Mouse (Mus musculus) embryonic facial prominence, embryonic 11.5 days (tissue): ENCODE measurements around the gene Slc12a8. TPM values are rescaled to one million over a fixed set of nuclear protein-coding genes. Genes with fewer than 3 reads are reported as not detected.

Experiments
- ATAC-seq: fragments of 200-750 bp; cut with Nextera tagmentation; replicated peaks from 2 replicates; pipeline ENCODE4 v1.8.0; 2017; ENCODE audit warnings: low read depth; ENCODE audit not compliant: insufficient number of reproducible peaks, low FRiP score, low TSS enrichment
- DNase-seq: peaks from one replicate; pipeline ENCODE4 v3.0.0-alpha.2; 2015; ENCODE audit warnings: low spot score
- H3K27ac ChIP-seq: fragments of 300-500 bp; sonication (generic); replicated peaks from 2 replicates; pipeline ENCODE4 v1.5.1; 2014; ENCODE audit warnings: mild to moderate bottlenecking, low read depth, low read length, control low read depth
- H3K27me3 ChIP-seq: fragments of 300-500 bp; sonication (generic); 2 replicates; pipeline ENCODE4 v1.6.1; 2014; ENCODE audit warnings: mild to moderate bottlenecking, low read length, moderate library complexity, mixed read lengths; ENCODE audit not compliant: control insufficient read depth, insufficient read depth
- H3K36me3 ChIP-seq: fragments of 300-500 bp; sonication (generic); replicated peaks from 2 replicates; pipeline ENCODE4 v1.6.1; 2014; ENCODE audit warnings: low read depth, mild to moderate bottlenecking, low read length, moderate library complexity, mixed read lengths; ENCODE audit not compliant: control insufficient read depth, insufficient read depth
- H3K4me1 ChIP-seq: fragments of 300-500 bp; sonication (generic); 2 replicates; pipeline ENCODE4 v1.6.1; 2014; ENCODE audit warnings: low read length, mixed read lengths; ENCODE audit not compliant: control insufficient read depth, insufficient read depth
- H3K4me2 ChIP-seq: fragments of 300-500 bp; sonication (generic); 2 replicates; pipeline ENCODE4 v1.6.1; 2014; ENCODE audit warnings: low read depth, mild to moderate bottlenecking, control low read depth, low read length, moderate library complexity
- H3K4me3 ChIP-seq: fragments of 300-500 bp; sonication (generic); 2 replicates; pipeline ENCODE4 v1.5.1; 2014; ENCODE audit warnings: low read depth, low read length, control low read depth
- H3K9ac ChIP-seq: fragments of 300-500 bp; sonication (generic); replicated peaks from 2 replicates; pipeline ENCODE4 v1.6.1; 2014; ENCODE audit warnings: mild to moderate bottlenecking, control low read depth, low read length
- H3K9me3 ChIP-seq: fragments of 300-500 bp; sonication (generic); replicated peaks from 2 replicates; pipeline ENCODE4 v1.6.1; 2016; ENCODE audit warnings: mild to moderate bottlenecking, low read length, inconsistent platforms, mixed read lengths; ENCODE audit not compliant: control insufficient read depth
- WGBS: fragments of 180-500 bp; shearing (Covaris S2); extraction: QIAGEN DNeasy Blood & Tissue Kit; methylation state at CpG from one replicate; pipeline ENCODE4 v1.1.7; 2014; 5-methylcytosine and 5-hydroxymethylcytosine counted together
- polyA plus RNA-seq: library from polyadenylated mRNA; unstranded; fragments of >200 nt; fragmentation: Nextera tagmentation; extraction: Ambion mirVana; gene quantifications from 2 replicates; pipeline ENCODE4 v1.2.1, GENCODE M21; 2014

Gene Slc12a8
- polyA plus RNA-seq, 1 experiment from 2014 or later: 0.35 TPM

- Histone ChIP-seq H3K4me1 (peaks cover 5% of the 10 kb centered on the region), H3K27ac (no peak overlapping the region), H3K9ac (no peak overlapping the region), H3K4me3 (no peak overlapping the region), H3K4me2 (no peak overlapping the region), H3K9me3 (no peaks in the 10 kb centered on the region), H3K36me3 (no peaks in the 10 kb centered on the region), H3K27me3 (no peaks in the 10 kb centered on the region)
- 81% methylated on average over 16 of the region's 16 CpGs for WGBS
- ATAC-seq (no peak), DNase-seq (no peak)
Observed at GRCm38 (mm10) chr16:33587283-33588127, 70.4 kb downstream of the Slc12a8 start.

GRCm38 (mm10) chr16:33588845-33589244 is 71.7 kb downstream of the Slc12a8 start:
- Histone ChIP-seq H3K4me3 (no peak overlapping the region), H3K27me3 (no peaks in the 10 kb centered on the region), H3K4me1 (peaks cover 5% of the 10 kb centered on the region), H3K27ac (no peak overlapping the region), H3K9ac (no peak overlapping the region), H3K9me3 (no peaks in the 10 kb centered on the region), H3K4me2 (no peak overlapping the region), H3K36me3 (no peaks in the 10 kb centered on the region)
- 80% methylated on average over 2 of the region's 2 CpGs for WGBS
- DNase-seq (no peak), ATAC-seq (no peak)

- no peaks in the 10 kb centered on the region for H3K27me3 ChIP-seq
- no peak overlapping the region for H3K27ac ChIP-seq
Observed at GRCm38 (mm10) chr16:33590438-33590837, 73.3 kb downstream of the Slc12a8 start.

GRCm38 (mm10) chr16:33591390-33592067 is 74.4 kb downstream of the Slc12a8 start:
- H3K27ac ChIP-seq: no peak overlapping the region

More at GRCm38 (mm10) chr16:33590438-33590837, 73.3 kb downstream of the Slc12a8 start:
- H3K4me3 ChIP-seq: no peak overlapping the region
- no peaks in the 10 kb centered on the region for H3K9me3 ChIP-seq
- ATAC-seq (no peak), DNase-seq (no peak)
- H3K9ac ChIP-seq: no peak overlapping the region
- H3K36me3 ChIP-seq: no peaks in the 10 kb centered on the region
- H3K4me1 ChIP-seq: no peaks in the 10 kb centered on the region
- WGBS: 87% methylated on average over 3 of the region's 3 CpGs
- H3K4me2 ChIP-seq: no peak overlapping the region

GRCm38 (mm10) chr16:33592286-33592685 is 75.2 kb downstream of the Slc12a8 start:
- Histone ChIP-seq H3K9me3 (no peaks in the 10 kb centered on the region), H3K36me3 (no peaks in the 10 kb centered on the region), H3K4me3 (no peak overlapping the region), H3K4me2 (no peak overlapping the region), H3K9ac (no peak overlapping the region), H3K27ac (no peak overlapping the region), H3K27me3 (no peaks in the 10 kb centered on the region), H3K4me1 (no peaks in the 10 kb centered on the region)
- no peak for ATAC-seq
- DNase-seq: no peak
- WGBS: 89% methylated on average over 5 of the region's 5 CpGs

More at GRCm38 (mm10) chr16:33591390-33592067, 74.4 kb downstream of the Slc12a8 start:
- 69% methylated on average over 10 of the region's 10 CpGs for WGBS
- DNase-seq: no peak
- Histone ChIP-seq H3K27me3 (no peaks in the 10 kb centered on the region), H3K4me2 (no peak overlapping the region), H3K4me3 (no peak overlapping the region), H3K4me1 (no peaks in the 10 kb centered on the region), H3K9ac (no peak overlapping the region), H3K9me3 (no peaks in the 10 kb centered on the region), H3K36me3 (no peaks in the 10 kb centered on the region)
- no peak for ATAC-seq

- H3K27me3 ChIP-seq: no peaks in the 10 kb centered on the region
- no peaks in the 10 kb centered on the region for H3K36me3 ChIP-seq
- no peak overlapping the region for H3K9ac ChIP-seq
- H3K4me1 ChIP-seq: no peaks in the 10 kb centered on the region
- H3K27ac ChIP-seq: no peak overlapping the region
- no peaks in the 10 kb centered on the region for H3K9me3 ChIP-seq
- no peak overlapping the region for H3K4me3 ChIP-seq
- H3K4me2 ChIP-seq: no peak overlapping the region
- ATAC-seq (no peak), DNase-seq (no peak)
- WGBS: 84% methylated on average over 7 of the region's 7 CpGs
Observed at GRCm38 (mm10) chr16:33593467-33593866, 76.3 kb downstream of the Slc12a8 start.

GRCm38 (mm10) chr16:33594037-33594771 is 77.1 kb downstream of the Slc12a8 start:
- H3K4me2 ChIP-seq: no peak overlapping the region
- ATAC-seq (peak; percentile 78), DNase-seq (peak; percentile 70)
- 40% methylated on average over 7 of the region's 7 CpGs for WGBS
- H3K27me3 ChIP-seq: no peaks in the 10 kb centered on the region
- H3K9ac ChIP-seq: no peak overlapping the region
- H3K36me3 ChIP-seq: no peaks in the 10 kb centered on the region
- H3K9me3 ChIP-seq: no peaks in the 10 kb centered on the region
- no peak overlapping the region for H3K27ac ChIP-seq
- no peak overlapping the region for H3K4me3 ChIP-seq
- no peaks in the 10 kb centered on the region for H3K4me1 ChIP-seq
